Mouse (Mus musculus) MEL (cell line): Measurements from ENCODE around the gene Hspa12a.

ENCODE experiments used
- CTCF ChIP-seq, 3 experiments: IDR thresholded peaks in 2 of 3; conservative IDR thresholded peaks in 1 of 3; 2 replicates each; pipeline ENCODE4 v1.5.1; 2011 to 2012; ENCODE audit warnings: low read length in 3 of 3, low read depth in 2 of 3, mild to moderate bottlenecking in 2 of 3, improper control_type of control experiment in 1 of 3, inconsistent platforms in 1 of 3, mixed read lengths in 1 of 3, moderate library complexity in 1 of 3; ENCODE audit not compliant: control insufficient read depth in 1 of 3, insufficient read depth in 1 of 3, poor library complexity in 1 of 3, severe bottlenecking in 1 of 3
- E2F4 ChIP-seq: IDR thresholded peaks from 2 replicates; pipeline ENCODE4 v1.6.1; 2011; ENCODE audit warnings: low read depth, low read length, improper control_type of control experiment, borderline replicate concordance
- EP300 ChIP-seq, 2 experiments: IDR thresholded peaks; 2 replicates each; pipeline ENCODE4 v1.6.1; 2011; ENCODE audit warnings: improper control_type of control experiment in 2 of 2, low read length in 2 of 2, low read depth in 1 of 2, mild to moderate bottlenecking in 1 of 2
- GATA1 ChIP-seq: IDR thresholded peaks from 2 replicates; pipeline ENCODE4 v1.6.1; 2011; ENCODE audit warnings: low read depth, low read length, improper control_type of control experiment
- ZNF384 ChIP-seq: IDR thresholded peaks from 2 replicates; pipeline ENCODE4 v1.6.1; 2012; ENCODE audit warnings: low read depth, mild to moderate bottlenecking, inconsistent platforms, low read length, improper control_type of control experiment

- no peak for TF ChIP-seq ZNF384
- TF ChIP-seq E2F4, result no peak
- no peak for TF ChIP-seq CTCF (IDR thresholded peaks at IDR 0.05 in 2 of 3, conservative IDR thresholded peaks at IDR 0.05 in 1 of 3; ENCODE audit: control insufficient read depth in 1 of 3, insufficient read depth in 1 of 3, low read depth in 2 of 3, low read length in 3 of 3, poor library complexity in 1 of 3, severe bottlenecking in 1 of 3)
- no peak for TF ChIP-seq EP300 (IDR thresholded peaks at IDR 0.05; ENCODE audit: low read depth in 1 of 2, low read length in 2 of 2)
- TF ChIP-seq GATA1, result no peak
Measured at GRCm38 (mm10) chr19:58815179-58815922, 128.1 kb downstream of the Hspa12a start.
